Mouse (Mus musculus) heart, postnatal 10 days (tissue): ENCODE measurements around the gene Rnd3. TPM values are rescaled to one million over a fixed set of nuclear protein-coding genes. Genes with fewer than 3 reads are reported as not detected.
A peak's percentile ranks its signal among the peaks of the same experiment; 100 is the strongest.

Experiments used
- DNase-seq, 2 experiments: peaks; one replicate each; pipeline ENCODE4 v3.0.0; 2021
- intact Hi-C: fragments of 180-260 bp; cut with DNase I; formaldehyde crosslinking; loops from one replicate; pipeline ENCODE4 v1.15.1; 2025
- total RNA-seq, 2 experiments: library from RNA; stranded (reverse); gene quantifications; 2 replicates each; pipeline ENCODE4 v1.2.3; 2021

The Rnd3 gene
- total RNA-seq, 2 experiments from 2014 or later: 24.6 to 28.1 TPM

DNA sequence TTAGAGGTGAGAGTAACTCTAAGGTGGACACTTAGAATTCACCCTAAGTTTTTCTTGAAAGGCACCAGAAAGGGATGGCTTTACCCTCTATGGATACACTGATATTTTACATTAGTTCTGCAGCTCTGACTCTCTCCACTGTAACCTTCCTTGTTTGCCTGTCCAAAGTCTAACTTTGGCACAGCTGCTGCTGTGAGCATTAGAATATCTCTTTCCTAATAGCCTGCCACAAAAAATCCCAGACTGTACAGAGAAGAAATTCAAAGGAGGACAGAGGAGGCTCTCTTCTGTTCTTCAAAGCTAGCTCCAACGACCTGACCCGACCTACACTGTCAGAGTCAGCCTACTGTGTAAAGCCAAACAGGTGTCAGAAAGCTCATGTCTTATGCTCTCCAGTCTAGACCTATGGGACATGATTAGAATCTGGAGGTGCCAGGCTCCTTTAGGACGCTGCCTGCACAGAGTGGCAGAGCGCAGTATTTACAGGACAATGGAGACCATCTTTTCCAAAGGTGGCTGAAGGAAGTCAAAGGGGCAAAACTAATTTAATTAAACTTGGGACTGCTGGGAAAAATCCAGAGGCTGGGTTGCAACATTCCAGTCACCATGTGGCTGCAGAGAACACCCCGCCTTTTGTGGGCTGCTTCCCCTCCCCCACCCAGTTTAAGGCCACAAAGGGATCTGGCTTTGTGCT, 9.5 kb downstream of the Rnd3 start:
- intact Hi-C loops: no loop called here
- peak; percentile 63 to 69 for DNase-seq

DNA sequence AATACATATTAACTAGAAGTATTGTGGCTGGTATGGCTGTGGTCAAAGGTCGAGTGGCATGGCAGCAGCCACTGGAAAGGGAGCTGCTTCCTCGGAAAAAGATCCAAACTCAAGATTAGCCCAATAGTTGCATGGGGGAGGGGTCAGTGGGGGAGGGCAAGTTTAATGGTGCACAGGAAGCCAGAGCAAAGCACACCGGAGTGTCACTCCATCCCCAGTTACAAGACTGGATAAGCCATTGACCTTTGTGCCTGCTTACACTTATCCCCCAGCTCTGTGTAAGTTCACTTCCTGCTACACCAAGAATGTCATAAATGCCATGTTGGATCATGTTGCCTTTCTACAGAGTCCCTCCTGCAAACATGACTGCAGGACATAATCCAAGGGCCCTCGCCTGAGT, 11.2 kb downstream of the Rnd3 start:
- DNase-seq: no peak
- intact Hi-C loops: no loop called here

DNA sequence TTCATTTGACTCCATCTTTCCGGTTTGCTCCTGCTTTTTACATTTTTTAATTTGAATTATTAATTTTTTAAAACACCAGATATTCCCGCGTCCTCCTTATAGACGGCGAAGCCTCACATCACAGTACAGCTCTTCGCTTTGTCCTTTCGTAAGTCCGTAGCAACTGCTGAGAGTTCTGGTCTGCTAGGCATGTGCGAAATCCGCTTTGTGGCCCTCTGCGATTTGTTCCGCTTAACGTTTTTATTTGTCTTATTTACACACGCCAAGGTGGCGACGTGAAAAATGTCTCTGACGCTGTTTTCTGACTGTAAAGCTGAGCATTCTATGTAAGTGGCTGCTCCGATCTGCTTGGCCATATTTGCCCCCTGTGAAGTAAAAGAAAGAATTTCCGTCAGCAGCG, 16.7 kb downstream of the Rnd3 start:
- intact Hi-C loops: no loop called here

DNA sequence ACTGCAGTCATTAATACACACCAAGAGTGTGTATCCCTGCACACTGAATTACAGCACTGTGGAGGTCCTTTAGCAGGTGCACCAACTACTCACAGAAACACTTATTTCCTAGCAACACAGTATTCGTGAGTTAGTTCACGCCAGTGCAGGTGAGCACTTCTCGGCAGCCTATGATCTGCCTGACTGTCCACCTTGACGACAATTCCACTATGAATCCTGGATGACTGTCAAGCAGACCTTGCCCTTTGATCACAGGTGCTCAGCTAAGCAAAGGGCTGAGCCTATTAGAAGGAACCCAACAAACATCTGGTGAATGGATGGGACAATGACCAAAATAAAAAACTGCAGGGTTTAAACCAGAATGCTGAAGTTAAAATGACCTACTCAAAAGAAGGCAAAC, 20.8 kb downstream of the Rnd3 start:
- DNase-seq: no peak
- intact Hi-C loops: no loop called here

More for the DNA sequence above, 16.7 kb downstream of the Rnd3 start:
- DNase-seq: no peak

DNA sequence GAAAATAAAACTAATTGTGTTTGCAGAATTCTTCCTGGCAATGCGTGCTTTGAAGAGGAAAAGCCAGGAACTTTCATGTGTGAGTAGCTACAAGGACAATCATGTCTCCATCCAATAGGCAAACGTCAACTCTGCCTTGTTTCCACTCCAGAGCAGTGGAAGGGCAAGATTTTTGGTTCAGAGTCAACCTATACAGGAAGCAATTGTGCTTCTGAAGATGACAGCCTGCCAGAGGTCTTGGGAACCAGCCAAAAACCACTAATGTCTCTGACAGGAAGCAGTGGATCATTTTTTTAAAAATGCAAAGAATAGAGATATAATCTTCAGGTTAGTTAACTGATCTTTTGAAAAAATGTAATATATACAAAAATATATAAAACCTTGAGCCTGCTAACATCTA, 38.6 kb downstream of the Rnd3 start:
- intact Hi-C loops: no loop called here
- DNase-seq: peak; percentile 25 to 29

DNA sequence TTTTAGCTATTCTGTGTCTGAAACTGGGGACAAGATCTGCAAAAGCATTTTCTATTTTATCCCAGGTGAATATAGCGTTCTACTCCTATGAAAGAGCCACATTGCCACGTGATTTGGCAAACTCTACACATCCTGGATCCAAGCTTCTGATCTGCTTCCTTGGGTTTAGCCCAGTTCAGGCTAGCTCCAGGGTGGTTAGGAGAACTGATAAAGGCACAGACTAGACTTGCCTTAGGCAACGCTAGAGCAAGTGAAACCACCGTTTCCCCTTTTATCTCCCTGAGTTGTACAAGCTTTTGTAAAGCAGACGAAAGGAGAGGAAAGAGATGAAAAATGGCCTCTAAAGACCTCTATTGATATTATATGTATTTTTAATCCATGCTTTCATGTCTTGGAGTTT, 40.3 kb downstream of the Rnd3 start:
- intact Hi-C loops: no loop called here
- no peak for DNase-seq

DNA sequence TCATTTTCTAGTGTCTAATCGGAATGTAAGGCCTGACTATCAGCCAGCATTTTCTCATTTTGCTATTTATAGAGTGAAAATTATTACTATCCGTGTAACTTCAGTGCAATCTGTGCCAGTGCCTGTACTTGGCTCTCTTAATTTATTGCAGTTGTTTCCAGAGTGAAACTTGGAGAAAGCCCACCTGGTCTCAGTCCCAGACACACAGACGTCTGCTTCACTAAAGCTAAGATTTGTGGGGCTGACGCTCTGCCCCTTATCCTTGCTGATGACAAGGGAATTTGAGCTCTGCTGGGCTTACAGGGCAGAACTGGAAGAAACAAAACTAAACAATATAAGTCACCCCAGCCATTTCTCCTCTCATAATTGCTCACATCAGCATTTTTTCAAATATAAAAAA, 47.7 kb downstream of the Rnd3 start:
- intact Hi-C loops: no loop called here
- peak; percentile 51 to 63 for DNase-seq

DNA sequence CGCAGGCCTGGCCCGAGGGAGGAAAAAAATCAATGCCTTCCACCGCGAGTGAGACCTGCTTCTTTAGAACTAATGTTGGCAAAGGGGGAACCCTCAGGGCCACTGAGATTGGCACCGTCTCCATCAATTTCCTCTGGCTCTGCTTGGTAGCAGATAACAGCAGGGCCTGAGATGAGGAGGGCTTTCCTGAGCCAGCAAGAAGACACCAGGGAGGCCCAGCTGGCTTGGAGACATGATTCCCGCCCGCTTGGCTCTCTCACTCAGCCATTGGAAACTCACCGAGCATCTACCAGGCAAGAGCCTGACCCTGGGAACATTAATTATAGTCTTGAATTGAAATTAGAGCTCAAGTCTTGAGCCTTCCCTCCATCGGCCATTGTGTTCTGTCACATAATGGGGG, 48.9 kb downstream of the Rnd3 start:
- peak; percentile 18 to 24 for DNase-seq
- intact Hi-C loops: no loop called here

DNA sequence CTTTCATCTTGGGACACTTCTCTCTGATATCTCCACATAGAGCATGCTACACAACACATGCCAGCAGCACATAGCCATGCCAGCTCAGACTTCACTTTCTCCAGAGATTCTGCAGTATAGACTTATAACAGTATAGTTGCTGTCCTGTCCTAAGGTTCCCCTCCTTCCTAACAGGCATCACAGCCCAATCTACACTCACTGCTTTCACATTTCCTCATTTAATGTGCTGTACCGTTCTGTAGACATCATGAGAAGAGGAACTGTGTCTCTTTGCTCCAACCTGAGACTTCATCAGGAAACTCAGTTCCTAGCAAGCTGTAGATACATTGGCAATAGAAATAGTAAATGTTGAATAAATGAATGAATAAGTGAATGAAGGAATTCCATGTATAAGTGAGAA, 49.7 kb downstream of the Rnd3 start:
- intact Hi-C loops: no loop called here
- no peak for DNase-seq

DNA sequence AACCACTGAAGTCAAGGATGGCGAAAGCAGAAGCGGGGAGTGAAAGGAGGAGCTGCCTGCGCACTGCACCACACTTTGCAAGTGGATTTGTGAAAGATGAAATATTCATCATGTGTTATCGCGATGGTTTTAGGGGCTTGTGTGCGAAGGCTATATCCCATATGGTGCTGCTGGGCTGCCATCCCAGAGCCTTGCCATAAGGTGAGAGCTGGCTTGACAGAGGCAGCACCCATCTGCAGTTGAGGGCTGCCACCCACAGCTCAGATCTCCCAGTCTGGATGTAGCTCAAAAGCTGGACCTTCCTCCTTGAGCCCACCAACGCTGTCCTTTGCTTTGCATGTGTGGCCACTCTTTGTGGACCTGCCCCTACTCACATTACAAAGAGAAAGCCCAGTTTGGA, 58.2 kb downstream of the Rnd3 start:
- DNase-seq: no peak
- intact Hi-C loops: no loop called here

DNA sequence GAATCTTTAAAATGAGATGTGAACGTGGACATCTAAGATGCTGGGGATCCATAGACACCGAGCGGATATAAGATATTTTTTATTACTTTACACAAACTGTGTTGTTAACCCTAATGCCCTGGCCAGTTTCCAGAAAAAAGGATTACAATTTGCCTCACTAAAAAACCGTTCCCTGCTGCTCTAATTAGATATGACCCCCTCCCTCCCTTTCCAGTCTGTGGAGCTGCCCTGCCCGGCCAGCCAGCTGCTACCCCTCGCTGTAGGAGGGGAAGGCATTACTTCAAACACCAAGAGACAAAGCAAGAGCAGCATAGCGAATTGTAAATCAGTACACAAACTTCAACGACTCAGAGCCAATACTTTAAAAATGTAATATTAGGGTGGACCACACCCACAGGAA, 58.9 kb downstream of the Rnd3 start:
- intact Hi-C loops: no loop called here
- DNase-seq: no peak

DNA sequence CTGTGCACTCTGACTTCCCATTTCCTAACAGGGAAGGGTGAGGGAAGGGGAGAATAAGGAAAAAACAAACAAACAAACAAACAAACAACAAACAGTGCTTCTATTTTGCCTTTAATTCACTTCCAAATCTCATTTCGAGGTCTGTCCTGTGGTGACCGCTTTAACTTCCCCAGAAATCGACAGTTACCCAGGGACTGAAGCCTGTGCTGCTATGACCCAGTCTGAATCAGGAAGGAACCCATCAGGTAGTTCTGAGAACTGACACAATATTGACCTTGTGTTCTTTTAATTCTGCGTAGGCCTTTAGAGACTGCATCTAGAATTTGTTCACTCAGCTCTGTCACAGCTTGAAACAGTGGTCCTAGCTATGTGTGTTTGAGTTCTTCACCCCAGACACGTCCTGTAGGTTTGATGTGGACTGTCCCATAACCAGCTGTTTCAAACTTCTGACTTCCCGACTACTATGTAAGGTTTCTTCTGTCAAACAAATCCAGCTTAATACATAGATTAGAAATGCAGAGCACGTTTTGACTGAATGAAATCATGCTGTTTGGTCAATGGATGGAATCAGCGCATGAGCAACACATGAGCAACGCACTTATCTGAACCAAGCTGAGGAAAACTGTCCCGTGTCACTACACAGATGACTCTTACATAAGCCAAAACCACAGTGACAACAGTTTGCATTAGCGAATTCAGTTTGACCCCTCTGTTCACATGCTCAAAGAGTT, 59.9 kb downstream of the Rnd3 start:
- intact Hi-C loops: no loop called here

DNA sequence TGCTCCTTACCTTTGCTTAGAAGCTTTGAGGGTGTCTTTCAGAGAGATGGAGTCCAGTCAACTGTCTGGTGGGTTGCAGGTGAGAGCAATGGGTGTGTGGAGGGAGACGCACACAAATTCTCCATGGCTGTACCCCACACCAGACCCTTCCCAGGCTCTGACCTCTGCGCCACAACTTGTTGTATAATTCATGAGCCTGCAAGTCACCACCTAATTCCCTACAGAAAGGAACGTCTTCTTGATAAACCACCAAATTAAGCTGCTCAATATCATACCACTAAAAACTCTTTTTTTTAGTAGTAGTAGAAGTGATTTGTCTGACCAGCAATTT, 60.8 kb downstream of the Rnd3 start:
- intact Hi-C loops: no loop called here
- DNase-seq: no peak

More for the DNA sequence above, 59.9 kb downstream of the Rnd3 start:
- DNase-seq: no peak

DNA sequence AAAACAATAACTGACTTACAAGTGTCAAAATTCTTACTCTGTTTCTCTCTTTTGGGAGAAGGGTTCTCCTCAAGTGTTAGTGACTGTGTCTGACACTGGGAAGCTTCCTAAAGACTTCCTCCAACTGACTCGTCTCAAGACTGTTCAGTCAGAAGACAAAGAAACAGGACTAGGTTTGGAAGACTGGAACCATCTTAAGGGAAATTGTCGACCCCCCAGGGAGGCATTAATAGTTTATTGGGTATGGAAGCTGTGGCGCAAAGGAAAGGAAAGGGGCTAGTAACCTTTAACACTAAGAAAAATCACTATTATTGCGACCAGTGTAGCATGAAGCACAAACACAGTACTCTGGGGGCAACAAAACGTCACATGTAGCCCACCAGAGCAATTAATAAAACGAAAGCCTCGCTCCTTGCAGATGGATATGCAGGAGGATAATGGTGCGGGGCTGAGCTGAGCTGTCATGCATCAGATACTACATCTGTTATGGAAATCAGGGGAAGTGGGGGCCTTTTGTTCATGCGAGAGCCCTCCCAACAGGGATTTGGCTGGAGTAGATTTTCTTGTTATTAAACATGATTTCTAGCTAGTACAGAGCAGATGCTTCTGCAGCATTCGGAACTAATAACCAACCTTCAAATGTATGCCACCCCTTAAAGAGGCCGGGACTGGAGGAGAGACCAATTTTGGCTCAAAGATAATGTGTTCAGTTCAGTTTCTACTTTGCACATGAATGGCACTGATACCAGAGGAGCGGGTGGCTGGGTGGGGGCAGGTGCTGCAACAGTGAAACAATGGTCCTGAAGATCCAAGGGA, 61.4 kb downstream of the Rnd3 start:
- no peak for DNase-seq
- intact Hi-C loops: no loop called here

DNA sequence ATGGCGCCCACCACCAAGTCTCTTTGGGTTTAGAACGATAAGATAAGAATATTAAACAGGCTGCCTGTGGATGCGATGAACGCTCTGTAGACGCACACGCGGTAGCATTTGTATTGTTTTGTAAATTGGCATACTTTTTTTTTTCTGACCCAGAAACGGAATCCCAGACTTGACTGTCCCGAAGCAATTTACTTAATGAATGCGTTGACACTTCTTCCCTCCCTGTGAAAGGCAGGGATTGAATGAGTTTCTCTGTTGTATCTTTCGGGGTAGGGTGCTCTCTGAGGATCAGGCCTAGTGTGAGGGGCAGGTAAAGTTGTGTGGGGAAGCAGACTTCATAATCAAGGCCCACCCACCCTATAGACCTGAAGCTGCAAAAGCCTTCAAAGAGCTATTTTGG, 63.8 kb downstream of the Rnd3 start:
- intact Hi-C loops: no loop called here

DNA sequence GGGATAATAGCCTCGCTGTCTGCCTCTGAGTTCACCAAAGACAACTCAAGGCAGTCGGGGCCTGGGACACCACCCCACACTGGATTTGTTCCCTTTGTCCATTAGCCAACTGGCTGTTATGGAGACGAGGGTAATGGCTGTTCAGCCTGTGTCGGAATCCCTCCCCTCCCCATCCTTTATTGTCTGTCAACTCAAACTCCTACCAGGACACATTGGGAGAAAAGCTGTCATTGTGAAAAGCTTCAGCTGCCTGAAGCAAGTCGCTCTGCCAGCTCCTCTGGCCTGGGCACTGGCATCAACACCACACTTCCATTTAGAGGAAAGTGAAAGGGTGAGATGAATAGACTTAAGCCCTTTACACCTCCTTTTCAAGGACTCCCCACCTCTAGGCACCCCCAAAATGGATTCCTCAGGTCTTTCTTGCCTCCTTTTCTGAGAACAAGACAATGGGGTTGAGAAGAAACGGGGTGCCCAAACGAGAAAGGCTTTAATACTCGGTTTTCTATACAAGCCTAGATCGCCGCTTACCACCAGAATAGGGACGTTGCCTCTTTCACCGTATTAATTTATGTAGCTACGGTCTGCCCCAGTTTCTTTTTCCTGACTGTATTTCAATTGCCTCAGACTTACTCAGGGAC, 66.1 kb downstream of the Rnd3 start:
- intact Hi-C loops: no loop called here
- no peak for DNase-seq

More for the DNA sequence above, 63.8 kb downstream of the Rnd3 start:
- DNase-seq: no peak
